Mouse (Mus musculus): ENCODE data around the gene Mad1l1.

- no peak for TF ChIP-seq CTCF (IDR thresholded peaks at IDR 0.05; ENCODE audit: extremely low read depth, insufficient read depth, insufficient read length, insufficient replicate concordance)
- TF ChIP-seq POLR2A (IDR thresholded peaks at IDR 0.05; ENCODE audit: low read depth, low read length), result no peak
Observed at GRCm38 (mm10) chr5:140035641-140036040, 285.7 kb downstream of the Mad1l1 start.

All from spleen, adult 2 months (tissue).